Mouse (Mus musculus) natural killer cell, adult 2 months (primary cell): ENCODE results near the gene Cpsf6.

ENCODE experiments used
- DNase-seq, 2 experiments: peaks; one replicate each; pipeline ENCODE4 v3.0.0; 2022; ENCODE audit warnings: low spot score in 2 of 2

Cpsf6 gene

DNA sequence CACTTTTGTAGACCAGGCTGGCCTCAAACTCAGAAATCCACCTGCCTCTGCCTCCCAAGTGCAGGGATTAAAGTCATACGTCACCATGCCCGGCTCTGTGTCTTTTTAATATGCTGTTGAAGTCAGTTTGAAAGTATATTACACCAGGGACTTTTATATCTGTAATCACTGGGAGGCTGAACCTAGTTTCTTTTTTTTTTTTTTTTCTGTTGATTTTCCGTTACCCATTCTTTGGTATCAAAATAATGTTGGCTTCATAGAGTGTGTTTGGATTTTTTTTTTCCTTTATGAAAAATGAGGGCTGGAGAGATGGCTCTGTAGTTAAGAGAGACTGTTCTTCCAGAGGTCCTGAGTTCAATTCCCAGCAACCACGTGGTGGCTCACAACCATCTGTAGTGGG lies 5.6 kb upstream of the Cpsf6 start:
- no peak for DNase-seq

DNA sequence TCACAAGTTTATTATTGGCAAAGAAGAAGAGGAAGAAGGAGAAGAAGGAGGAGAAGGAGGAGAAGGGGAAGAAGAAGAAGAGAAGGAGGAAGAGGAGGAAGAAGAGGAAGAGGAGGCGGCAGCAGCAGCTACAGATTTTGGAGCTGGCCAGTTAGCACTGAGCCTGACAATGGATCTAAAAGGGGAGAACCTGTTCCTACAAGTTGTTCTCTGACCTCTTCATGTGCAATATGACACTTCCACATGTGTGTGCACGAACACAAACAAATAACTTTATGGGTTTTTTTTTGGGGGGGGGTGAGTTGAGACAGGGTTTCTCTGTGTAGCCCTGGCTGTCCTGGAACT lies 5.2 kb upstream of the Cpsf6 start:
- DNase-seq = no peak

DNA sequence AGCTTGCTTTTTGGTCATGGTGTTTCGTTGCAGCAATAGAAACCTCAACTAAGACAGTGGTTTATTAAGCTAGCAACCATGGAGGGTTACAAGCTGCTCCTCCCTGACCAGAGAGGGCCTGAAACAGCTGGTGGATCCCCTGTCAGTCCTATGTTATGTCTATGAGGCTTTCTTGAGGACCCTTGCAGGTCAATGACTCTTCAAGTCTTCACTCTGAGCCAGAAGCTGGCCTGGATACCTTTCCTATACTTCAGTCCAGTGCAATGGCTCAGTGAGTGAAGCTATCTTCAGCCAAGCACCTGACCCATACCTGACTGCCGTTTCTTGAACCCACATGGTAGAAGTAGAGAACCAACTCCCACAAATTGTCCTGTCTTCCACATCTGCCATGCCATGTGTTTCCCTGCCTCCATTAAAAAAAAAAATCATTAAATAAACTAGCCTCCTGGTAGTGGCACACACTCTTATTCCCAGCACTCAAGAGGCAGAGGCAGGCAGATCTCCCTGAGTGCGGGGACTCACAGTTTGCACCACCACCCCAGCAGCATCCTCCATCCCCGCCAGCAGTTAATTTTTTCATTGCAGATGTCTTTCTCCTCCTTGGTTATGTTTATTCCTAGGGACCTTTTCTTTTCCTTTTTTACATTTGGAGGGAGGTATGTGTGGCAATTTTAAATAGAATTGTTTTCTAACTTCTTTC lies 4.7 kb upstream of the Cpsf6 start:
- DNase-seq = no peak

DNA sequence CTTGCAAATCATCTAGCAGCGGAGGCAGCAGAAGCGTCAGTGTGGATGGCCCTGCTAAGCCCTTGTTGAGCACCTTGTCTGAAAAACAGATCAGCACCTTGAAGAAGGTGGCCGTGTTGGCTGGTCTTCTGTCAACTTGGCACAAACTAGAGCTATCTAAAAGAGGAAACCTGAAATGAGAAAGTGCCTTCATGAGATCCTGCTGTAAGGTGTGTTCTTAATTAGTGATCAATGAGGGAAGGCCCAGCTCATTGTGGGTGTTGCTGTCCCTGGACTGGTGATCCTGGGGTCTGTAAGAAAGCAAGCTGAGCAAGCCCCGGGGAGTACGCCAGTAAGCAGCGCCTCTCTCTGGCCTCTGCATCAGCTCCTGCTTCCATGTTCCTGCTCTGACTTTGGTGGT lies 4.1 kb upstream of the Cpsf6 start:
- DNase-seq = no peak

DNA sequence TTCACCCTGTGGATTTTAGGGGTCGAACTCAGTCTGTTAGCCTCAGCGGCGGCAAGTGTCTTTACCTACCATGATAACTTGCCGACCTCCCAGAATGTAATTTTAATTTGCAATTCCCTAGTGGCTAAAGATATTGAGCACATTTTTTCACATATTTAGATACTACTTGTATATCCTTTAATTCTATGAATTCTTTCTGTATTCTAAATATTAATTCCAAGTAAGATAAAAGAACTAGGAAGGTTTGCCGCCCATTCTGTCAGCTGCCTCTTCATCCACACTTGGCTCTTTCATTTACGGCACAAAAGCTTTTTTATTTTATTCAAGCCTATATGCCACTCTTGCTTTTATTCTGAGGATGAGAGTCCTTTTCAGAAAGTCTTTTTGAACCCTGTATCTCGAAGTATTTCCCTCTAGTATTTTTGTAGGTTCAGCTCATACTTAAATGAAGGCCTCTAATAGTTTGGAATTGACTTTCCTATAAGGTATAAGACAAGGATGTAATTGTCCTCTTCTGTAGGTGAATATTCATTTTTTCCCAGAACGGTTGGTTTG lies 3.3 kb upstream of the Cpsf6 start:
- DNase-seq = no peak

DNA sequence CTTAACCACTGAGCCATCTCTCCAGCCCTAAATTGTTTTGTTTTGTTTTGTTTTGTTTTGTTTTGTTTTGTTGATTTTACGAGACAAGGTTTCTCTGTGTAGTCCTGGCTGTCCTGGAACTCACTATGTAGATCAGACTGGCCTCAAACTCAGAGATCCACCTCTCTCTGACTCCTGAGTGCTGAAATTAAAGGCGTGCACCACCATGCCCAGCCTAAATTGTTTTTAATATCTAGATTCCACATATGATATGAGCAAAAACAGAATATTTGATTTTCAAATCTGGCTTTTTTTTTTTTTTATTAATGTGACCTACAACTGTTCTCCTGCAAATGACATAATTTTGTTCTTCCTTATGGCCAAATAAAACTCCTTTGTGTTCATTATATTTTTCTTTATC lies 2.3 kb upstream of the Cpsf6 start:
- no peak for DNase-seq

DNA sequence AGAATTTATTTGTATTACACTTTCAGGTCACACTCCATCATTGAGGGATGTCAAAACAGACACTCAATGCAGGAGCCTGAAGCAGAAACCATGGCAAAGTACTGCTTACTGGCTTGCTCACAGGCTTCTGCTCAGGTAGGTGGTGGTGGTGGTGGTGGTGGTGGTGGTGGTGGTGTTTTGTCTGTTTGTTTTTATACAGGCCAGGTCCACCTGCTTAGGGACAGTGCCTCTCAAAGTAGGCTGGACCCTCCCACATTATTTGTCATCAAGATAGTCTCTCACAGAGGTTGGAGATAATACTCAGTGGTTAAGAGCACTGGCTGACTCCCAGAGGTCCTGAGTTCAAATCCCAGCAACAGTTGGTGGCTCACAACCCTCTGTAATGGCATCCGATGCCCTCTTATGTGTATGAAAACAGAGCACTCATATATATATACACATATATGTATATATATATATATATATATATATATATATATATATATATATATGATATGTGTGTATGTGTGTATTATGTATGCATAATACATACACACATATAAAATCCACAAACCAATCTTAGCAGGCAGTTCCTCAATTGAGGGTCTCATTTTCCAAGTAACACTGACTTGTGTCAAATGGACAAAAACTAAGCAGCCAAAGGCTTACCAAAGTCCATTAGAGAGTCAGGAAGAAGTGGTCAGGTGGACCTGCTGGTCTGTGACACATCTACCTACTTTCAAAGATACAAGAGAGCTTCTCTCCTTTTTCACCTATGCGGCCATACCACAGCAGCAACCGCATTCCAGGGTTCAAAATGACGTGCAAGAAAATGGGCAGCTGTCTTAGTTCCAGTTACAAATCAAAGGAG lies 1.1 kb upstream of the Cpsf6 start:
- DNase-seq = no peak

DNA sequence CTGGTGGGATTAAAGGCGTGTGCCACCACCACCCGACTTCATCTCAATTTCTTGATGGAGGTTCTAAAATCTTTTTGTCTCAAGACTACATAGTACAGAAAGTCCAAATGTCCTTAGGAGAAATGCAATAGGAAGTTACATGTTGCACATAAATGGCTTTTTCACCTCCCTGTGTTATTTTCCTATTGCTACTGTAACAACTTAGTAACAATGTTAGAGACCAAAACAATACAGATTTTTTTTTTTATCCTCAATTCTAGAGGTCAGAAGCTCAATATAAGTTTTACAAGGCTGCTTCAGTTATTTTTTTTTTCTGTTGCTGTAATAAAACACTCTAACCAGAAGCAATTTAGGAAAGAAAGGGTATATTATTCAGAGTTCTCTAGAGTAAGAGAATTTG lies 374 bp downstream of the Cpsf6 start:
- DNase-seq = no peak

DNA sequence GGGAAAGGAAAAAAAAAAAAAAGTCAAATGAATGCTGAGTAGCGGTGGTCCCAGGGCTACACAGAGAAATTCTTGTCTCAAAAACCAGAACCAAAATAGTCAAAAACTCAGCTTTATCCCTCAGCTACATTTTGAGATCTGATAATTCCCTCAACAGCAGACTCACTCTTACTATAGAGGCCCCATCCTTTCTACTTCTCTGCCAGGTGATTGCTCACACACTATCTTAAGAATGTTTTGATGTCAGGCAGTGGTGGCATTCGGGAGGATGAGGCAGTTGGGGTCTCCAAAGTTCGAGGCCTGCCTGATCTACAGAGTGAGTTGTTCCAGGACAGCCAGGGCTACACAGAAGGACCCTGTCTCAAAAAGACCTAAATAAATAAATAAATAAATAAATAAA lies 1.2 kb downstream of the Cpsf6 start:
- no peak for DNase-seq

DNA sequence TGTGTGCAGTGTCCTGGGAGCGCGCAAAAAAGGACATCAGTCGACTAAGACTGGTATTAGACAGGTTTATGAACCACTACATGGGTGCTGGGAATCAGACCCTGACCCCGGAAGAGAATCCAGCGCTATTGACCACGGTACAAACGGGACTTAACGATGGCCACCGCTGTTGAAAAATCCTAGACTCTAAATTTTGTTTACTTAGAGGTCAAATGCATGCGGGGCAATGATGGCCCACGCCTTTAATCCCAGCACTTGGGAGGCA lies 1.6 kb downstream of the Cpsf6 start:
- no peak for DNase-seq

DNA sequence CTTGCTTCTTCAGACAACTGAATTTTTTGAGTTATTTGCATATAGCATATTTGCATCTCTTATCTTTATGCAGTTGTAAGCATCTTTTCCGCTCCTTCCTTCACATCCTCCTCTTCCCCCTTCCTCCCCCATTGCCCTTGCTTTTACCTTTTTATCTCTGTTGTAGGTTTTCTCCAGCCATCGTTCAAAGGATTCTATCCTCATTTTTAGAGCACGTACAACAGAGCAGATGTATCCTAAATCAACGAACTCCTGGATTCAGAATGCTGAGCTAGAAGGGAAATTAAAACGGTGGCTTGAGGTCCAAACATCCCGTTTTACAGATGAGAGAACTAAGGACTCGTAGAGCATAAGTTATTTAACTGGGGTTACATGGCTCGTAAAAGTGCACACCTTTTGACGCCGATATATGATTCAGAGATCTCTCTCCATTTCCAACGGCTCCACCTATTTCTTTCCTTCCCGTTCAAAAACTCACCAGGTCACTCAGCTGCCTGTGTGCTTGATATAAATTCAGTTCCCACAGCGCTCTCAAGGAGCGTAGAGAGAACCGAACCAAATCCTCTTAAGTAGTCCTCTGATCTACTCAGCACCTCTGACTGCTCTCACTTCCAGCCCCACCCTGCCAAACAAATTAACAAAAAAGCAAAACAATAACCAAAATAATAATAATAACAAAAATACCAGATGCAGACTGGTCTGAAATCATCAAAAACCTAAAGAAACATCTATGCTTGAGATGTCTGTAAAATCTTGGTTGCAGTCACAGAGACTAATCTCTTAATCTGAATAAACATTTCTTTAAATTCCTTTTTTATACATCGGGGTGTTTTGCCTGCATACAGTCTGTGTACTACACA lies 2.2 kb downstream of the Cpsf6 start:
- DNase-seq = no peak

DNA sequence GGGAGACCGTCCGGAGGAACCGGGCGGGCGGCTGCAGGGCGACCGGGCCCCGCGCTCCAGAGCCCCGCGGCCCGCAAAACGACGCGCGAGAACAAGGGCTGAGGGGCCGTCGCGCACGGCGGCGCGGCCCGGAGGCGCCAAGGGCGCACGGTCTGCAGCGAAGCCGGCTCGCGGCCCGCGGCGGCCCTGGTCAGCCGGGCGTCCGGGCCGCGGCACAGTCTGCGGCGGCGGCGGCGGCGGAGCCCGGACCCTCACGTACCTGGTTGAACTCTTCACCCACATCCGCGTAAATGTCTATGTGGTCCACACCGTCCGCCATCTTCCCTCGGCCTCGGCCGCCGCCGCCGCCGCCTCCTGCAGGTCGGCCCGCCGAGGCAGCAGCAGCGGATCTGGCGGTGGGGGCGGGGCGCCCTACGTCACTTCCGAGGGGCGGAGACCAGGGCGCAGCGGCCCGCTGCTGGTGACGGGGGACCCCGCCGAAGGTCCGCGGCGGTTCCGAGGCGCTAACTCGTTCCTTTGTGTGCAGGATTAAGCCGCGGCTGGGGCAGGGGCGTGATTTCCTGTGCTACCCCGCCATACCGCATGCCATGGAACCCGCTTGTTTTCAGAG lies 3.1 kb downstream of the Cpsf6 start:
- DNase-seq = peak; percentile 95 to 96

DNA sequence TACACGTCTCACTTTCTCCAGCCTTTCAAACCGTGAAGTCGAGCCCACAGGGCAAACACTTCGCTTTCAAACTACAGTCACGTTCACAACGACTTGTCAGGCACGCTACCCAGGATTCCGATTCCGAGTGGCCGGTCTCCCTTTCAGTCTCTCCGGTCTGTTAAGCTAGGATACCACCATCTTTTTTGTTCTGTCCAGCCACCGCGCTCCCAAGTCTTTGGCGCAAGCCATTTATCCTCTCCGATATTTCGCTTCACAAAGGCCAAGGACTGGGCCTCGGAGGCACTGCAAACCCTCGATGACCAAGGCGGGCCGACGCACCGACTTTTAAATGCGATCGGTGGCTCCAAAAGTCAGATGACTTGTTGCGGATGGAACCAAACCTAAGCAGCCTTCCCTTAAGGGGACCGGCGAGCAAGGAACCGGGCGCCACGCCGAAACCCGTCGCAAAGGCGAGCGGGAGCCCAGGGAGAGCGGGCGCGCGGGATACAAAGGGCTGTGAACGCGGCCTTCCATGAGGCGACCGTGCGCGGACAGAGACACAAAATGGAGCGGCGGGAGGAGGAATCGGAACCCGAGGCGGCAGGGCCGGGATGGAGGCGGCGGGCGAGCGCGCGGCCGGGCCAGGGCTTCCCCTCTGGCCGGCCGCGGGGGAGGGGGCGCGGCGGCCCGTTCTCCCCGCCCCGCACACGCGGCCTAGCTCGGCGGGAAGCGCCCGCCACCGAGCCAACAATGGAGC lies 3.8 kb downstream of the Cpsf6 start:
- DNase-seq = peak; percentile 30 to 41

DNA sequence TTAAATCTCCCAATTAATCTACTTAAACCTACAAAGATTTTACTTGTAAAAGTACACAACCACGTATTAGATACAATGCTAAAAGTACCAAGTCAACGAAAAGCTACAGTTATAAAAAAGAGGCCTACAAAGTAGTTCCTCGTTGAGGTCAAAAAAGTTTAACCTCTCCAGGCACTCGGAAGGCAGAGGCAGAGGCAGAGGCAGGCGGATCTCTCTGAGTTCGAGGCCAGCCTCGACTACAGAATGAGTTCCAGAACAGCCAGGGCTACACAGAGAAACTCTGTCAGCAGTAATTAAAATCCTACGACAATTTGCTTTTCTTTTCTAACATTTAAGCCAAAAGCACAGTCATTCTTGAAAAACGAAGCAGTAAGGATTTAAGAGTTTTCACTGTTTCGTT lies 4.7 kb downstream of the Cpsf6 start:
- DNase-seq = no peak

DNA sequence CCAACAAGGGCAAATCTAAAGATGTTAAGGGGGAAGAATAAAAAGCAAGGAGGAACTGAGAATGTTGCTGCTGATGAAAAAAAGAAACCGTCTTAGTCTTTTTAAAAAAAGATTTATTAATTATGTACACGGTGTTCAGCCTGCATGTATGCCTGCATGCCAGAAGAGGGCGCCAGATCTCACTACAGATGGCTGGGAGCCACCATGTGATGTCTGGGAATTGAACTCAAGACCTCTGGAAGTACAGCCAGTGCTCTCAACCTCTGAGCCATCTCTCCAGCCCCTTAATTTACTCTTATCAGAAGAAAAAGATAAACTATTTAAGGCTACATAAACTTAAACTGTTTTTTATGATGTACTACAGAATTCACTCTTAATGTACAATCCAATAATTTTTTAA lies 16.7 kb downstream of the Cpsf6 start:
- peak; percentile 59 to 74 for DNase-seq

DNA sequence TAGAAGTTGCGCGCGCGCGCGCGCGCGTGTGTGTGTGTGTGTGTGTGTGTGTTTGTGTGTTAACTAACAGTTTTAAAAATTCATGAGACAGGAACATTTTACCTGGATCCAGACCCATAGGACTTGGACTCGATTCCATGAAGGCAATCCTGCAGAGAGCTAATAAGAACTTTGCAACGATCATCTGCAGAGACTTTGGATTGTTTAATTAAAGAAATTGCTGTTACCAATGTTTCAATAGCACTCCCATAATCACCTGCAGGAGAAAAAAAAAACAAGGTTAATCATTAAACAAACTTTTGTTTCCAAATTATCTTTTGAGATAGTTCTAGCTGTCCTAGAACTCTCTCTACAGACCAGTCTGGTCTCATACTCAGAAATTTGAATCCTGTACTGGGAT lies 20.9 kb downstream of the Cpsf6 start:
- no peak for DNase-seq

DNA sequence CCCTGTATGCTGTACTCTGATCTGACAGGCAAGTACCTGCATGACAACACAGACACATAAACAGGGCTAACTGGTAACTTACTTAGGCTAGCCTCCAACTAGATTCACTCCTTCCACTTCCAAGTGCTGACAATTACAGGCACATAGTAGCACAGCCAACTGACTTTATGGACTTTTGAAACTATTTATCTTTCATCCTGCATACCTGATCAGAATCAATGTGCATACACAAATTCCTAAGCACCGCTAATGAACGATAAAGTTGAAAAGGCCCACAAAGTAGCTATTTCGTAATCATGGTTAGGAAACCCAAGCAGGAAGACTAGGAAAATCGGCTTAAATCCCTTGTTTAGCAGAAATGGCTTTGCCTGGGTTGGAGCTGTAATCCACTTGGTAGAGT lies 36.8 kb downstream of the Cpsf6 start:
- no peak for DNase-seq

DNA sequence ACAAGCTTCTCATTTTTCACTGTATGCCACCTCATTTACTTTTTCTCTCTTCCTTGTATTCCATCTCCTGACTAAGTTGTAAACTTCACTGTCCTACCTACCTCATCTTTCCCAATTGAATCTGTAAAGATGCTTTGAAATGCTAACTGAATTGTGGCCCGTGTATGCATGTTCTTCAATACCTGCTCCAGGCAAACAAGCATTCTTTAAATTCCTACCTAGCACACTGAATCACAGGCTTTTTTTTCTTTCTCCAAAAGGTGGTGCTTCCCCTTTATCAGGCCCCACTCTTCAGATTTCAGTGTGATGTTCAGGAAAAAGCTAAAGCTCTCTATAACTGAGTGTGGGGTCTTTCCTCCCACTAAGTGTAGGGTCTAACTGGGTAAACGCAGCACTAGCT lies 37.4 kb downstream of the Cpsf6 start:
- DNase-seq = no peak

DNA sequence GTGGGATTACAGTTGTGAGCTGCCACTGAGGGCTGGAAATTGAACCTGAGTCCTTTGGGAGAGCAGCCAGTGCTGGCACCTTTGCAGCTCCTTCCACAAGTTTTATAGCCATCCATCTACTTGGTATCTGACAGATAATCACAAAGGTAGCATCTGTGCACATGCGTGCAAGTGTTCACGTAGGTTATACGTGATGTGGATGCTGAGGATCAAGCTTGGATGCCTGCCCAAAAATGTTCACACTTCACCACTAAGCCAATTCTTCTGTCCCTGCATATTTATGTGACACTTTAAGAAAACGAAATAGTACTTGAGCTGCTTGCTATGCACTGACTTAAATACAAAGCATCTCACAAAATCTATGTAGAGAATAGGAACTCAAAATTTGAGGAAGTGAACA lies 38.8 kb downstream of the Cpsf6 start:
- no peak for DNase-seq

DNA sequence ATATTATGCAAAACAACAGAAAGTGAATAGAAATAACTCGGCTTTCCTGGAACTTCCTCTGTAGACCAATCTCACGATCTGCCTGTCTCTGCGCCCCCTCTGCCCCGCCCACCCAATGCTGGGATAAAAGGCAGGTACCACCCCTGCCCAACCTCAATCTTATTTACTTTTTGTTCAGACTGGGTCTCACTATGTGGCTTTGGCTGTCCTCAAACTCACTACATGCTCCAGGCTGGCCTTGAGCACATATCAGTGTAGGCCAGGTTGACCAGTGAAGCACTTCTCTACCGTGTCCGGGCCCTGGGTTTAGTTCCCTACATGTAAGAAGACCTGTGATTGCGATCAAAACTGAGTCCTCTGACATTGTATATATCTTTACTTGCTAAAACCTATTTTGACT lies 40.6 kb downstream of the Cpsf6 start:
- DNase-seq = no peak

DNA sequence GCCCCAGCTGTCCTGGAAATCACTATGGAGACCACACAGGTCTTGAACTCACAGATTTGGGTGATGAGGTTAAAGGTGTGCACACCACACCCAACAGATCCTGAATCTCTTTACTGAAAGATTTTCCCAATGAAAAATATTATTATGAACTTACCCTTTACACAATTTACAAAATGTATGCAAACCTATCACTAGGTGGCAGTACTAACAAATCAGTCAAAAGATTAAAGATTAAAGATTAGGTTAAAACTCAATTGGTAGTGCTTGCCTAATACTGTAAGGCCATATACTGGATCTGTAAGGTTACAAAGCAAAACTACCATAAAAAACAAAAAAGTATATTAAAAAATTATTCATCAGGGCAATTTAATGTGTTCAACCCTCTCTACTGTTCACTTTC lies 41.9 kb downstream of the Cpsf6 start:
- DNase-seq = no peak

DNA sequence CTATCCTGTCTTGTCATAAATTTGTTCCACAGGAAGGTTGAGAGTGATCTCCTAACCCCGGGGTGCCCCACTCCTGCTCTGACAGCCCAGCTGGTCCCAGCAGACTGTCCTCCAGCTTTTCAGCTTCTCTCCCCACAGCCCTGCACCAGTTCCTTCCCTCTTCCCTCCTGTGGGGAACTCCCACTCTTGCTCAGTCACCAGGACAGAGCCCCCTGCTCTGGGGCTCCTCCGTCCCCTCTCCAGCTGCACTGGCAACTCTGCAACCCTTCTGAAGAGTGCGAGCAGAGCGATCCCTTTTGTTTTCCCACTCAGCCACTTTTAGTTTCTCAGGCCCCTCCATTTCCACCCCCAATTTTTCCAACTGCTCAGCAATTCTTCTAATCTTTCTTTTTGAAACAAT lies 44.2 kb downstream of the Cpsf6 start:
- DNase-seq = no peak
